Mouse (Mus musculus) CH12.LX (cell line): ENCODE measurements around the gene Speg. TPM values are rescaled to one million over a fixed set of nuclear protein-coding genes. Genes with fewer than 3 reads are reported as not detected.
A peak's percentile ranks its signal among the peaks of the same experiment; 100 is the strongest.

Experiments
- DNase-seq: peaks from one replicate; pipeline ENCODE4 v3.0.0-alpha.2; 2013; ENCODE audit errors: extremely low read depth
- H3K27ac ChIP-seq: 2 replicates; pipeline ENCODE4 v1.5.1; 2012; ENCODE audit warnings: low read depth, mild to moderate bottlenecking, control low read depth, moderate library complexity; ENCODE audit not compliant: insufficient read depth
- H3K27me3 ChIP-seq: replicated peaks from 2 replicates; pipeline ENCODE3; 2012; ENCODE audit warnings: inconsistent platforms
- H3K36me3 ChIP-seq, 2 experiments: replicated peaks in 1 of 2; 2 replicates each; pipeline versions ENCODE3 to v1.6.1; 2012; ENCODE audit warnings: inconsistent platforms in 1 of 2, low read length in 1 of 2, mild to moderate bottlenecking in 1 of 2, mixed read lengths in 1 of 2, moderate library complexity in 1 of 2; ENCODE audit not compliant: control insufficient read depth in 1 of 2, insufficient read depth in 1 of 2
- H3K4me1 ChIP-seq, 2 experiments: 2 replicates each; pipeline ENCODE4 v1.6.1; 2012; ENCODE audit warnings: inconsistent platforms in 1 of 2, moderate library complexity in 1 of 2; ENCODE audit not compliant: insufficient read depth in 2 of 2, control insufficient read depth in 1 of 2
- H3K4me2 ChIP-seq: 2 replicates; pipeline ENCODE4 v1.6.1; 2012; ENCODE audit warnings: low read depth, mild to moderate bottlenecking, control low read depth; ENCODE audit not compliant: poor library complexity, insufficient read depth, severe bottlenecking
- H3K4me3 ChIP-seq, 3 experiments: fragments of 150-350 bp in 1 of 3; sonication (generic) in 1 of 3; replicated peaks in 1 of 3; 2 replicates each; pipeline versions ENCODE3 to v1.5.1; 2011 to 2012; ENCODE audit warnings: low read depth in 2 of 3, low read length in 2 of 3, mild to moderate bottlenecking in 2 of 3, moderate library complexity in 2 of 3, control low read depth in 1 of 3, improper control_type of control experiment in 1 of 3, inconsistent platforms in 1 of 3, mixed read lengths in 1 of 3; ENCODE audit not compliant: poor library complexity in 1 of 3
- H3K79me2 ChIP-seq: replicated peaks from 2 replicates; pipeline ENCODE4 v1.6.1; 2012; ENCODE audit warnings: mild to moderate bottlenecking, moderate library complexity; ENCODE audit not compliant: control insufficient read depth, poor library complexity, insufficient read depth, severe bottlenecking; ENCODE audit errors: extremely low read depth
- H3K9ac ChIP-seq: 2 replicates; pipeline ENCODE4 v1.6.1; 2012; ENCODE audit warnings: low read depth, mild to moderate bottlenecking, control low read depth, moderate library complexity; ENCODE audit not compliant: insufficient read depth
- H3K9me3 ChIP-seq: replicated peaks from 2 replicates; pipeline ENCODE3; 2012; ENCODE audit warnings: low read length, inconsistent platforms, mixed read lengths
- BHLHE40 ChIP-seq: IDR thresholded peaks from 2 replicates; pipeline ENCODE4 v1.6.1; 2011; ENCODE audit warnings: mild to moderate bottlenecking, low read depth, low read length, improper control_type of control experiment
- CHD1 ChIP-seq: IDR thresholded peaks from 2 replicates; pipeline ENCODE4 v1.6.1; 2012; ENCODE audit warnings: low read depth, low read length, improper control_type of control experiment, inconsistent platforms
- CHD2 ChIP-seq: IDR thresholded peaks from 2 replicates; pipeline ENCODE4 v1.6.1; 2011; ENCODE audit warnings: low read length, improper control_type of control experiment
- CTCF ChIP-seq, 2 experiments: IDR thresholded peaks in 1 of 2; conservative IDR thresholded peaks in 1 of 2; 2 replicates each; pipeline ENCODE4 v1.5.1; 2011 to 2012; ENCODE audit warnings: low read depth in 2 of 2, low read length in 2 of 2, improper control_type of control experiment in 1 of 2, inconsistent platforms in 1 of 2, mild to moderate bottlenecking in 1 of 2, moderate library complexity in 1 of 2
- E2F4 ChIP-seq: IDR thresholded peaks from 2 replicates; pipeline ENCODE4 v1.6.1; 2011; ENCODE audit warnings: low read depth, low read length, improper control_type of control experiment; ENCODE audit not compliant: insufficient replicate concordance
- ELF1 ChIP-seq: IDR thresholded peaks from 2 replicates; pipeline ENCODE4 v1.6.1; 2014; ENCODE audit warnings: low read depth, mild to moderate bottlenecking, inconsistent platforms, low read length, improper control_type of control experiment
- EP300 ChIP-seq: IDR thresholded peaks from 2 replicates; pipeline ENCODE4 v1.6.1; 2011; ENCODE audit warnings: low read length, improper control_type of control experiment
- GABPA ChIP-seq: IDR thresholded peaks from 2 replicates; pipeline ENCODE4 v1.6.1; 2012; ENCODE audit warnings: low read depth, low read length, improper control_type of control experiment, inconsistent platforms; ENCODE audit not compliant: insufficient replicate concordance
- IRF4 ChIP-seq: IDR thresholded peaks from 2 replicates; pipeline ENCODE4 v1.6.1; 2014; ENCODE audit warnings: low read depth, mild to moderate bottlenecking, inconsistent platforms, low read length, improper control_type of control experiment
- JUN ChIP-seq: IDR thresholded peaks from 2 replicates; pipeline ENCODE4 v1.6.1; 2011; ENCODE audit warnings: low read depth, mild to moderate bottlenecking, low read length, improper control_type of control experiment, moderate library complexity; ENCODE audit not compliant: insufficient read depth
- JUND ChIP-seq: conservative IDR thresholded peaks from 2 replicates; pipeline ENCODE4 v1.6.1; 2011; ENCODE audit warnings: low read depth, low read length, improper control_type of control experiment
- KAT2A ChIP-seq: IDR thresholded peaks from 2 replicates; pipeline ENCODE4 v1.6.1; 2012; ENCODE audit warnings: low read length, improper control_type of control experiment, inconsistent platforms; ENCODE audit not compliant: insufficient replicate concordance
- MAFK ChIP-seq: IDR thresholded peaks from 2 replicates; pipeline ENCODE4 v1.6.1; 2011; ENCODE audit warnings: low read length, improper control_type of control experiment; ENCODE audit not compliant: insufficient replicate concordance
- MAX ChIP-seq: IDR thresholded peaks from 2 replicates; pipeline ENCODE4 v1.6.1; 2011; ENCODE audit warnings: low read length, improper control_type of control experiment
- MAZ ChIP-seq: IDR thresholded peaks from 2 replicates; pipeline ENCODE4 v1.6.1; 2012; ENCODE audit warnings: low read depth, mild to moderate bottlenecking, inconsistent platforms, low read length, improper control_type of control experiment, moderate library complexity
- MXI1 ChIP-seq: IDR thresholded peaks from 2 replicates; pipeline ENCODE4 v1.6.1; 2011; ENCODE audit warnings: mild to moderate bottlenecking, low read depth, low read length, improper control_type of control experiment
- MYC ChIP-seq: IDR thresholded peaks from 2 replicates; pipeline ENCODE4 v1.6.1; 2011; ENCODE audit warnings: low read depth, mild to moderate bottlenecking, improper control_type of control experiment, low read length
- NRF1 ChIP-seq: IDR thresholded peaks from 2 replicates; pipeline ENCODE4 v1.6.1; 2014; ENCODE audit warnings: low read depth, mild to moderate bottlenecking, inconsistent platforms, low read length, improper control_type of control experiment, moderate library complexity
- PAX5 ChIP-seq: IDR thresholded peaks from 2 replicates; pipeline ENCODE4 v1.6.1; 2012; ENCODE audit warnings: low read length, inconsistent platforms, mixed read lengths
- RAD21 ChIP-seq: IDR thresholded peaks from 2 replicates; pipeline ENCODE4 v1.6.1; 2011; ENCODE audit warnings: low read depth, mild to moderate bottlenecking, low read length, improper control_type of control experiment, moderate library complexity
- RCOR1 ChIP-seq: conservative IDR thresholded peaks from 2 replicates; pipeline ENCODE4 v1.6.1; 2012; ENCODE audit warnings: low read depth, mild to moderate bottlenecking, inconsistent platforms, low read length, improper control_type of control experiment
- SIN3A ChIP-seq: IDR thresholded peaks from 2 replicates; pipeline ENCODE4 v1.6.1; 2012; ENCODE audit warnings: low read length, improper control_type of control experiment, inconsistent platforms
- SMC3 ChIP-seq: IDR thresholded peaks from 2 replicates; pipeline ENCODE4 v1.6.1; 2011; ENCODE audit warnings: low read depth, low read length, improper control_type of control experiment
- TCF12 ChIP-seq: IDR thresholded peaks from 2 replicates; pipeline ENCODE4 v1.6.1; 2014; ENCODE audit warnings: low read depth, mild to moderate bottlenecking, inconsistent platforms, low read length, improper control_type of control experiment
- UBTF ChIP-seq: IDR thresholded peaks from 2 replicates; pipeline ENCODE4 v1.6.1; 2012; ENCODE audit warnings: low read depth, mild to moderate bottlenecking, inconsistent platforms, low read length, improper control_type of control experiment, moderate library complexity
- USF1 ChIP-seq: IDR thresholded peaks from 2 replicates; pipeline ENCODE4 v1.6.1; 2014; ENCODE audit warnings: low read depth, mild to moderate bottlenecking, inconsistent platforms, low read length, improper control_type of control experiment
- ZC3H11A ChIP-seq: IDR thresholded peaks from 2 replicates; pipeline ENCODE4 v1.6.1; 2012; ENCODE audit warnings: low read depth, mild to moderate bottlenecking, inconsistent platforms, low read length, improper control_type of control experiment
- ZMIZ1 ChIP-seq: IDR thresholded peaks from 2 replicates; pipeline ENCODE4 v1.6.1; 2012; ENCODE audit warnings: low read depth, mild to moderate bottlenecking, inconsistent platforms, low read length, improper control_type of control experiment
- ZNF384 ChIP-seq: IDR thresholded peaks from 2 replicates; pipeline ENCODE4 v1.6.1; 2012; ENCODE audit warnings: low read depth, low read length, improper control_type of control experiment, inconsistent platforms
- dilution Hi-C: fragments of 300-500 bp; cut with MboI; formaldehyde crosslinking; loops from 2 replicates; pipeline ENCODE4 v1.14.3; 2020; ENCODE audit warnings: low sequenced_read_pairs; ENCODE audit not compliant: extremely low pct_unique_long_range_greater_than_20kb, extremely low pct_ligation_motif_present
- in situ Hi-C: fragments of 300-500 bp; cut with MboI; formaldehyde crosslinking; loops from 3 replicates; pipeline ENCODE4 v1.14.3; 2019; ENCODE audit warnings: low sequenced_read_pairs, low pct_ligation_motif_present, low pct_unique_long_range_greater_than_20kb, mixed read lengths
- polyA plus RNA-seq: library from polyadenylated mRNA; unstranded; fragments of >175 nt; gene quantifications from 2 replicates; pipeline ENCODE4 v1.2.1, GENCODE M21; 2012; ENCODE audit warnings: low read depth; ENCODE audit not compliant: insufficient read length
- total RNA-seq, 2 experiments: library from RNA; depleted of rRNA; stranded (reverse); fragments of 300-350 nt in 1 of 2; fragments of >200 nt in 1 of 2; gene quantifications; 2 replicates each; pipeline ENCODE4 v1.2.3; 2012 to 2014

The Speg gene
- total and polyA plus RNA-seq, 3 experiments = 13.1 to 30.7 (median 18.8) TPM

DNA sequence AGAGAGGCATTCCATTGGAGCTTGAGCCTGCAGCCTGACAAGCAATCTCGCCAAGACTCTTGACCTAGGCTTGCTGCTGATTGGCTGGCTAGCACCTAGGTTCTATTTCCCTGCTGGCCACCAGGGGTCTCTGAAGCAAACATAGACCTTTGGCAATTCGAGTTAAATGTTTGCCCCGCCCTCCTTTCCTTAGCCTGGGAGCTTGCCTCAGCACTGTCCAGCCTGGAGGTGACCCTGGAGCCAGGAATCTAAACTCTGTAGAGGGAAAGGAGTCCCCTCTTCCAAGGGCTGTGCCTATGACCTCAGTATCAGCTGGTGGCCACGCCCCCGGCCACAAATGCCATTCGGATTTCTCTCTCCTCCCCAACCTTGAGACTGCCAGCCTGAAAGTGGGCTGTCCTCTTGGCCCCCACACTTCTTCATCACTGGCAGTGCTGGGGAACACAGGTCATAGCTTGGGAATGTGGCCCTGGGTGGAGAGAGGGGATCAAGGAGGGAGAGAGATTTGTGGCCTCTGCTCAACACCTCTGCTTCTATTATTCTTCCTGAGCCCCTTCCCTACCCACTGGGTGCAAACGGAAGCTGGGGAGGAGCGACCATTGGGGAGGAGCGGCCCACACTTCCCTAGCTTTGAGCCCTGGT lies 23.8 kb downstream of the Speg start:
- DNase-seq = peak; percentile 78
- no peak overlapping the region for H3K9ac ChIP-seq
- in situ Hi-C loops = no loop called here
- TF ChIP-seq PAX5 (no peak), BHLHE40 (no peak), ELF1 (no peak), RAD21 (peak; percentile 39), ZMIZ1 (no peak), MAX (no peak), ZC3H11A (no peak), USF1 (no peak), MAZ (0 out of 2 replicates have a peak, but pooled peaks have one; percentile 38), MAFK (no peak), SMC3 (peak; percentile 58), CHD1 (no peak), JUND (no peak), JUN (no peak), E2F4 (no peak), CTCF (conservative IDR thresholded peaks at IDR 0.05 in 1 of 2, IDR thresholded peaks at IDR 0.05 in 1 of 2; ENCODE audit: low read depth in 2 of 2, low read length in 2 of 2) (peak; percentile 73 to 78), SIN3A (0 out of 2 replicates have a peak, but pooled peaks have one; percentile 34), KAT2A (no peak), EP300 (no peak), IRF4 (no peak), UBTF (no peak), NRF1 (no peak), GABPA (no peak), RCOR1 (no peak), MXI1 (no peak), CHD2 (no peak), MYC (no peak), TCF12 (no peak), ZNF384 (no peak)
- no peaks in the 10 kb centered on the region for H3K79me2 ChIP-seq
- no peaks in the 10 kb centered on the region for H3K27me3 ChIP-seq
- peak overlapping the region in 1 of 3 experiments; percentile 2 for H3K4me3 ChIP-seq
- H3K36me3 ChIP-seq = peaks cover 22 to 57% of the 10 kb centered on the region in 2 experiments
- no peak overlapping the region for H3K27ac ChIP-seq
- H3K4me2 ChIP-seq = no peak overlapping the region; the same call in 1 of the 2 replicates
- dilution Hi-C loops = no loop called here
- peaks cover 18 to 43% of the 10 kb centered on the region in 2 experiments for H3K4me1 ChIP-seq
- H3K9me3 ChIP-seq = no peaks in the 10 kb centered on the region
